Mouse (Mus musculus): ENCODE results near the gene S1pr2. TPM values are rescaled to one million over a fixed set of nuclear protein-coding genes. Genes with fewer than 3 reads are reported as not detected.
A peak's percentile ranks its signal among the peaks of the same experiment; 100 is the strongest.

The S1pr2 gene
- polyA plus RNA-seq, 1 experiment from 2014 or later: 39.9 TPM

DNA sequence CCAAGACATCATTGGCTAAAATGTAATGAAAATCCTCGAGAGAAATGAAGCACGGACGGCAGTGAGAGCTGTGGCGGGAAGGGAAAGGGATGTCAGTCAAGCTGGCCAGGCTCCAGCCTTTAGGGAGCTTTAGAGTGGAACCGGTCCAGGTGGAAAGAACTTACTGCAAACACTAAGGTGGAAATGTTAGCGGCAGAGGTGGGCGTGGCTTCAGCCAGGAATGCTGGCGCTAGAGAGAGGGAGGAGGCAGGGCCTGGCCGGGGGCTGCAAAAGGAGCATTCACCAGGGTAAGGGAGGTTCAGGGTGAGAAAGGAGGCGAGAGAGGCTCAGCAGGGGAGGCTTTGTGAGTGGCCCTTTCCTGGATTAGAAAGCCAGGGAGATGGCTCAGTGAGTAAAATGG lies 14.3 kb upstream of the S1pr2 start:
- H3K27me3 ChIP-seq (ENCODE audit: control insufficient read depth, insufficient read depth, low read length): no peaks in the 10 kb centered on the region
- 9% methylated on average over 10 of the region's 10 CpGs for WGBS
- peaks cover 18% of the 10 kb centered on the region for H3K4me1 ChIP-seq (ENCODE audit: control insufficient read depth, insufficient read depth, low read length)
- peak overlapping the region; percentile 23 for H3K9ac ChIP-seq (ENCODE audit: low read length)
- peak; percentile 33; the same call in 1 of the 2 replicates for ATAC-seq (ENCODE audit: insufficient read depth, low FRiP score)
- peak overlapping the region; percentile 51 for H3K27ac ChIP-seq (ENCODE audit: low read length)
- H3K4me2 ChIP-seq (ENCODE audit: low read depth, low read length): peak overlapping the region; percentile 26
- H3K36me3 ChIP-seq (ENCODE audit: control insufficient read depth, insufficient read depth, low read length): no peaks in the 10 kb centered on the region
- no peak overlapping the region; the same call in 1 of the 2 replicates for H3K4me3 ChIP-seq (replicated peaks; ENCODE audit: low read length)
- no peaks in the 10 kb centered on the region for H3K9me3 ChIP-seq (replicated peaks; ENCODE audit: control insufficient read depth, low read length)

GRCm38 (mm10) chr9:20987953-20988352 lies 11.4 kb upstream of the S1pr2 start:
- Histone ChIP-seq H3K4me1 (ENCODE audit: control insufficient read depth, insufficient read depth, low read length) (peaks cover 14% of the 10 kb centered on the region), H3K9me3 (replicated peaks; ENCODE audit: control insufficient read depth, low read length) (no peaks in the 10 kb centered on the region), H3K4me3 (replicated peaks; ENCODE audit: low read length) (no peak overlapping the region), H3K36me3 (ENCODE audit: control insufficient read depth, insufficient read depth, low read length) (no peaks in the 10 kb centered on the region), H3K4me2 (ENCODE audit: low read depth, low read length) (no peak overlapping the region), H3K9ac (ENCODE audit: low read length) (peak overlapping the region; percentile 16; the same call in 1 of the 2 replicates), H3K27ac (ENCODE audit: low read length) (peak overlapping the region; percentile 87), H3K27me3 (ENCODE audit: control insufficient read depth, insufficient read depth, low read length) (no peaks in the 10 kb centered on the region)
- no peak for ATAC-seq (ENCODE audit: insufficient read depth, low FRiP score)
- WGBS: 25% methylated on average over 7 of the region's 7 CpGs

- ATAC-seq (ENCODE audit: insufficient read depth, low FRiP score): peak; percentile 92
- H3K27me3 ChIP-seq (ENCODE audit: control insufficient read depth, insufficient read depth, low read length): no peaks in the 10 kb centered on the region
- H3K9me3 ChIP-seq (replicated peaks; ENCODE audit: control insufficient read depth, low read length): no peaks in the 10 kb centered on the region
- H3K9ac ChIP-seq (ENCODE audit: low read length): peak overlapping the region; percentile 16; the same call in 1 of the 2 replicates
- peaks cover 14% of the 10 kb centered on the region for H3K4me1 ChIP-seq (ENCODE audit: control insufficient read depth, insufficient read depth, low read length)
- no peak overlapping the region for H3K4me2 ChIP-seq (ENCODE audit: low read depth, low read length)
- no peaks in the 10 kb centered on the region for H3K36me3 ChIP-seq (ENCODE audit: control insufficient read depth, insufficient read depth, low read length)
- 39% methylated on average over 15 of the region's 15 CpGs for WGBS
- H3K27ac ChIP-seq (ENCODE audit: low read length): peak overlapping the region; percentile 87
- no peak overlapping the region for H3K4me3 ChIP-seq (replicated peaks; ENCODE audit: low read length)
These were observed 10.5 kb upstream of the S1pr2 start for GRCm38 (mm10) chr9:20986952-20987686.

GRCm38 (mm10) chr9:20983169-20983568 lies 6.6 kb upstream of the S1pr2 start:
- no peaks in the 10 kb centered on the region for H3K9me3 ChIP-seq (replicated peaks; ENCODE audit: control insufficient read depth, low read length)
- no peak overlapping the region for H3K4me3 ChIP-seq (replicated peaks; ENCODE audit: low read length)
- no peak overlapping the region for H3K27ac ChIP-seq (ENCODE audit: low read length)
- H3K36me3 ChIP-seq (ENCODE audit: control insufficient read depth, insufficient read depth, low read length): no peaks in the 10 kb centered on the region
- no peak overlapping the region for H3K9ac ChIP-seq (ENCODE audit: low read length)
- WGBS: 35% methylated on average over 5 of the region's 5 CpGs
- no peaks in the 10 kb centered on the region for H3K27me3 ChIP-seq (ENCODE audit: control insufficient read depth, insufficient read depth, low read length)
- H3K4me1 ChIP-seq (ENCODE audit: control insufficient read depth, insufficient read depth, low read length): peaks cover 18% of the 10 kb centered on the region
- ATAC-seq (ENCODE audit: insufficient read depth, low FRiP score): no peak
- H3K4me2 ChIP-seq (ENCODE audit: low read depth, low read length): no peak overlapping the region

DNA sequence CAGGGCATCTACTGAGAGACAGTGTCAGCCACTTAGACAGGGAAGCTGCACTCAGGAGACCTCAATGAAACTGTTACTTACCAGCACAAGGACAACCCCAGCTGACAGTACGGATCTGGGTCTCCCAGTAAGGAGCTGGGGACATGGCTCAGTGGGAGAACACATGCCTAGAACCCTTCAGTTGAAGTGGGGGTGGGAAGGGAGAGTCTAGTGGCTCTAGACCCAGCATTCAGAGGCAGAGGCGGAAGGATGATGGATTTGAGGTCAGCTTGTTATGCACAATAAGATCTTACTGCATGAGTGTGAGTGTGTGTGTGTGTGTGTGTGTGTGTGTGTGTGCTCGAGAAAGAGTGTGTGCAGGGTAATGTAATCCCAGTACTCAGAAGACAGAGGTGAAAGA lies 5.6 kb upstream of the S1pr2 start:
- Histone ChIP-seq H3K4me2 (ENCODE audit: low read depth, low read length) (no peak overlapping the region), H3K27ac (ENCODE audit: low read length) (no peak overlapping the region), H3K9ac (ENCODE audit: low read length) (no peak overlapping the region), H3K4me3 (replicated peaks; ENCODE audit: low read length) (no peak overlapping the region), H3K4me1 (ENCODE audit: control insufficient read depth, insufficient read depth, low read length) (peaks cover 12% of the 10 kb centered on the region), H3K9me3 (replicated peaks; ENCODE audit: control insufficient read depth, low read length) (no peaks in the 10 kb centered on the region), H3K27me3 (ENCODE audit: control insufficient read depth, insufficient read depth, low read length) (no peaks in the 10 kb centered on the region), H3K36me3 (ENCODE audit: control insufficient read depth, insufficient read depth, low read length) (no peaks in the 10 kb centered on the region)
- ATAC-seq (ENCODE audit: insufficient read depth, low FRiP score): no peak
- 56% methylated on average over 3 of the region's 3 CpGs for WGBS

DNA sequence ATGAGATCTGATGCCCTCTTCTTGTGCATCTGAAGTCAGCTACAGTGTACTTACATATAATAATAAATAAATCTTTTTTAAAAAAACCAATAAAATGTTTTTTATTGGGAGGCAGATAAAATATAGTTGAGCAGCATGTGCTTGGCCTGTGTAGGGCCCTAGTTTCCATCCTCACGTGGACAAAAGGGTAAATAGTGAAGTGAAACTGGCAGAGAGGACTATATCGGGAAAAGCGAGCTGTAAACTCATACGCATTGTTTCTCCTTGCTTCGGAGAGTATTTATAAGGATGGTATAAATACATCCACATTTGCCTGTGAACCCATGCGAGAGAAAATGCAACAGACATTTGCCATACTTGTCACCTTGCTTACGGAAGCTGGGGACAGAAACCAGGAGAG lies 3.2 kb upstream of the S1pr2 start:
- no peaks in the 10 kb centered on the region for H3K36me3 ChIP-seq (ENCODE audit: control insufficient read depth, insufficient read depth, low read length)
- H3K27ac ChIP-seq (ENCODE audit: low read length): no peak overlapping the region
- no peak for ATAC-seq (ENCODE audit: insufficient read depth, low FRiP score)
- 81% methylated on average over 7 of the region's 7 CpGs for WGBS
- no peaks in the 10 kb centered on the region for H3K9me3 ChIP-seq (replicated peaks; ENCODE audit: control insufficient read depth, low read length)
- no peak overlapping the region for H3K4me3 ChIP-seq (replicated peaks; ENCODE audit: low read length)
- H3K27me3 ChIP-seq (ENCODE audit: control insufficient read depth, insufficient read depth, low read length): no peaks in the 10 kb centered on the region
- no peak overlapping the region for H3K9ac ChIP-seq (ENCODE audit: low read length)
- H3K4me2 ChIP-seq (ENCODE audit: low read depth, low read length): no peak overlapping the region
- peaks cover 22% of the 10 kb centered on the region for H3K4me1 ChIP-seq (ENCODE audit: control insufficient read depth, insufficient read depth, low read length)

GRCm38 (mm10) chr9:20979181-20979580 lies 2.6 kb upstream of the S1pr2 start:
- Histone ChIP-seq H3K36me3 (ENCODE audit: control insufficient read depth, insufficient read depth, low read length) (no peaks in the 10 kb centered on the region), H3K27me3 (ENCODE audit: control insufficient read depth, insufficient read depth, low read length) (no peaks in the 10 kb centered on the region), H3K27ac (ENCODE audit: low read length) (peak overlapping the region; percentile 86), H3K4me2 (ENCODE audit: low read depth, low read length) (no peak overlapping the region), H3K4me3 (replicated peaks; ENCODE audit: low read length) (no peak overlapping the region), H3K9me3 (replicated peaks; ENCODE audit: control insufficient read depth, low read length) (no peaks in the 10 kb centered on the region), H3K9ac (ENCODE audit: low read length) (no peak overlapping the region), H3K4me1 (ENCODE audit: control insufficient read depth, insufficient read depth, low read length) (peaks cover 27% of the 10 kb centered on the region)
- WGBS: 43% methylated on average over 5 of the region's 5 CpGs
- ATAC-seq (ENCODE audit: insufficient read depth, low FRiP score): no peak

GRCm38 (mm10) chr9:20978409-20979095 lies 2.0 kb upstream of the S1pr2 start:
- 43% methylated on average over 10 of the region's 10 CpGs for WGBS

GRCm38 (mm10) chr9:20976961-20977689 lies 544 bp upstream of the S1pr2 start:
- 2% methylated on average over 4 of the region's 4 CpGs for WGBS
- Histone ChIP-seq H3K4me2 (ENCODE audit: low read depth, low read length) (peak overlapping the region; percentile 86), H3K4me3 (replicated peaks; ENCODE audit: low read length) (peak overlapping the region; percentile 95), H3K27me3 (ENCODE audit: control insufficient read depth, insufficient read depth, low read length) (no peaks in the 10 kb centered on the region), H3K27ac (ENCODE audit: low read length) (peak overlapping the region; percentile 96), H3K36me3 (ENCODE audit: control insufficient read depth, insufficient read depth, low read length) (no peaks in the 10 kb centered on the region), H3K9ac (ENCODE audit: low read length) (peak overlapping the region; percentile 94), H3K4me1 (ENCODE audit: control insufficient read depth, insufficient read depth, low read length) (peaks cover 40% of the 10 kb centered on the region), H3K9me3 (replicated peaks; ENCODE audit: control insufficient read depth, low read length) (no peaks in the 10 kb centered on the region)
- ATAC-seq (ENCODE audit: insufficient read depth, low FRiP score): no peak

More at GRCm38 (mm10) chr9:20978409-20979095, 2.0 kb upstream of the S1pr2 start:
- Histone ChIP-seq H3K27me3 (ENCODE audit: control insufficient read depth, insufficient read depth, low read length) (no peaks in the 10 kb centered on the region), H3K9ac (ENCODE audit: low read length) (no peak overlapping the region), H3K27ac (ENCODE audit: low read length) (peak overlapping the region; percentile 86), H3K4me2 (ENCODE audit: low read depth, low read length) (no peak overlapping the region), H3K36me3 (ENCODE audit: control insufficient read depth, insufficient read depth, low read length) (no peaks in the 10 kb centered on the region), H3K9me3 (replicated peaks; ENCODE audit: control insufficient read depth, low read length) (no peaks in the 10 kb centered on the region), H3K4me3 (replicated peaks; ENCODE audit: low read length) (no peak overlapping the region), H3K4me1 (ENCODE audit: control insufficient read depth, insufficient read depth, low read length) (peaks cover 27% of the 10 kb centered on the region)
- no peak for ATAC-seq (ENCODE audit: insufficient read depth, low FRiP score)

All from stomach, embryonic 16.5 days (tissue).